Mouse (Mus musculus): ENCODE measurements around the gene Pim3.

GRCm38 (mm10) chr15:88829791-88830440, 32.1 kb upstream of the Pim3 start:
- TF ChIP-seq CTCF (IDR thresholded peaks at IDR 0.05; ENCODE audit: borderline replicate concordance, insufficient read depth, low read depth, low read length) = no peak
- TF ChIP-seq POLR2A (IDR thresholded peaks at IDR 0.05; ENCODE audit: borderline replicate concordance, insufficient read depth, low read length) = no peak

Data from cerebellum, adult 2 months (tissue).